Mouse (Mus musculus): Measurements from ENCODE around the gene Dmtf1. TPM values are rescaled to one million over a fixed set of nuclear protein-coding genes. Genes with fewer than 3 reads are reported as not detected.

The Dmtf1 gene
- polyA plus RNA-seq, 1 experiment: 63.4 TPM

DNA sequence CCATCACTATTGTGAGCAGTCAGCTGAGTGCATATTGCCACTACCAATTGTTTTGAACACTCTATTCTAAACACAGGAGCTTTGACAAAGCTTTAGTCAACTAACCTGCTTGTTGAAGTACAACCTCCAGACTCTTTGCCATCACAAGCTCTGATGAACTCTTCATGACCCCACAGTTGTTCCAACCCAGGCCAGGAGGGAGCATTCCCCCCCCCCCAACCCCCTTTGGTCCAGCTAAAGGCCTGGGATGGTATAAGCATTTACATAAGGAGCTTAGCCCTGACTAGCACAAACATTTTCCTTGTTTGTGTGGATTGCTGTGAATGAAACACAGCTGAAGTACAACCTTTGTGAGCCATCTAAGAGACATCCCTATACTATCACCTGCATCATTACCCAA lies 4.8 kb downstream of the Dmtf1 start:
- H3K27ac ChIP-seq (ENCODE audit: insufficient read depth, low read length): no peak overlapping the region
- no peak overlapping the region for H3K4me3 ChIP-seq (ENCODE audit: insufficient read depth, low read length)
- TF ChIP-seq POLR2A (IDR thresholded peaks at IDR 0.05; ENCODE audit: extremely low read depth, insufficient read depth, low read length): no peak
- no peak for TF ChIP-seq CTCF (IDR thresholded peaks at IDR 0.05; ENCODE audit: extremely low read depth, insufficient read depth, low read length)
- peaks cover 2% of the 10 kb centered on the region; the same call in 1 of the 2 replicates for H3K4me1 ChIP-seq (ENCODE audit: control insufficient read depth, insufficient read depth, low read length)

DNA sequence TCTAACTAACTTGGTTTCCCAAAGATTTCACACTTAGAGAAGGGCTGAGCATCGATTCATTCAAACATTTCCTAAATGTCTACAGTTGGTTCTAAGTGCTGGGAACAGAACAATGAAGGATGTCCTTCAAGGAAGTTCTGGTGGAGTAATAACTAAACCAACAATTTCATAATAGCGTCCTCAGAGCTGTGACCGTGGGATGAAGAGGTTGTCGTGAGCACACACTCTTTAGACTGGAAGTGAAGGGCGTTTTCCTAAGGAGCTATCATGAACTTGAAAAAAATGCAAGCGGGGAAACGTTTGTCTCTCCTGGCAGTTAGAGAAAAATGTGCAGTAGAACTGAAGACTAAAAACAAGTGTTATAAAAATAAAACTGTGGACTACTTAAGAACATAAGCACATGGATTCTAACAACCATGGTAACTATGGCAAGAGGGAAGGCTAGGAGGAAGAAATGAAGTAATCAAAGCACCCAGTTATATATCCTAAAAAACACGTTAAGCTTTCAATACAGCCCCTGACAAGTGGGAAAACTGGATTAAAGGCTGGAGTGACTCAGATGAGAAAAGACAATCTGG lies 12.2 kb downstream of the Dmtf1 start:
- no peaks in the 10 kb centered on the region; the same call in 1 of the 2 replicates for H3K4me1 ChIP-seq (ENCODE audit: control insufficient read depth, insufficient read depth, low read length)
- H3K4me3 ChIP-seq (ENCODE audit: insufficient read depth, low read length): no peak overlapping the region
- TF ChIP-seq POLR2A (IDR thresholded peaks at IDR 0.05; ENCODE audit: extremely low read depth, insufficient read depth, low read length): no peak
- no peak overlapping the region for H3K27ac ChIP-seq (ENCODE audit: insufficient read depth, low read length)

DNA sequence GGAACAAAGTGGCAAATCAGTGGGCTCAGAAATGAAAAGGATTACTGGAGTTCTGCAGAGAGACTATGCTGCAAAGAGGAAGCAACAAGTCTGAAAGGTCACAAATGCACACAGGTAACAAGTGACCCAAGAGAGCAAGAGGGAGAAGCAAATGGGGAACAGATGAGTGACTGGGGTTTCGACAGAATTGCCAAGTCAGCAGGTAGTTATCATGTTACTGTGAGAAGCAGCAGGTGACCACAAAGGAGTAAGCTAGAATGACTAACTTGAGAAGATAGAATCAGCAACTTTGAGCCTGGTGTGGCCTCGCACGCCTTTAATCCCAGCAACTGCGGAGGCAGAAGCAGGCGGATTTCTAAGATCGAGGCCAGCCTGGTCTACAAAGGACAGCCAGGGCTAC lies 19.2 kb downstream of the Dmtf1 start:
- Histone ChIP-seq H3K4me3 (ENCODE audit: insufficient read depth, low read length) (no peak overlapping the region), H3K4me1 (ENCODE audit: control insufficient read depth, insufficient read depth, low read length) (no peaks in the 10 kb centered on the region), H3K27ac (ENCODE audit: insufficient read depth, low read length) (no peak overlapping the region)
- TF ChIP-seq CTCF (IDR thresholded peaks at IDR 0.05; ENCODE audit: extremely low read depth, insufficient read depth, low read length): no peak
- no peak for TF ChIP-seq POLR2A (IDR thresholded peaks at IDR 0.05; ENCODE audit: extremely low read depth, insufficient read depth, low read length)

DNA sequence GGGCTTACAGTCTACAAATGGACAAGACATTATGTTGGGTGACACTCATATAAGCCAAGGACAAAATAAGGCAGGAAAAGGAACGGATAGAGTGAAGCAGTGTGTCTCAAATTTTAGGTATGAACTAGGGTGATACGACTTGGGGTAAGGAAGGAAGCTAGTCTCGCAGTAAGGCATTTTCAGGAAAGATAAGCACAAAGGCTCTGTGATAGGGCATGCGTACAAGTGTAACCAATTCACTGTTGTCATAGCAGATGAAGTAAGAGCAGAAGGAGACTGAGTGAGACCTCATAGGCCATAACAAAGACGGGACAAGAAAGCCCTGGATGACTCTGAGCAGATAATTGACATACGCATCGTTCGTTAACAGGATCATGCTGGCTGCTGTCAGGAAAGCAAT lies 20.9 kb downstream of the Dmtf1 start:
- Histone ChIP-seq H3K27ac (ENCODE audit: insufficient read depth, low read length) (no peak overlapping the region), H3K4me1 (ENCODE audit: control insufficient read depth, insufficient read depth, low read length) (no peaks in the 10 kb centered on the region), H3K4me3 (ENCODE audit: insufficient read depth, low read length) (no peak overlapping the region)
- TF ChIP-seq POLR2A (IDR thresholded peaks at IDR 0.05; ENCODE audit: extremely low read depth, insufficient read depth, low read length) (no peak), CTCF (IDR thresholded peaks at IDR 0.05; ENCODE audit: extremely low read depth, insufficient read depth, low read length) (no peak)

DNA sequence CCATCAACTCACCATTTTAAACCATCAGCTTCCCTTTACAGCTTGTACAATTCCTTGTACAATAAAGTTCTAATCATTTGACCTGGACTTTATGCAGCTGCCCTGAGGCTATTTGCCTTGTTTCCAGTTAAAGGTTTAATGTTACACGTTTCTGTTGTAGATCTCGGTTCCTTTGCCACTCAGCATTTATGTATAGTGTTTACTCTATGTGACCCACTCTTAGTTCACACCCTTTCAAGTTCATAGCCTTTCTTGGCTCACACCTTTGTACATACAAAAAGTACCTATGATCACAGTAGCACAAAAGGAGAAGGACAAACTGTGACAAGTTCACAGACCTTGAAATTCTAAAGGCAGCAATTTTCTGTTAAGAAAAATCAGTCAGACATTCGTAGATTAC lies 26.0 kb downstream of the Dmtf1 start:
- no peaks in the 10 kb centered on the region for H3K4me1 ChIP-seq (ENCODE audit: control insufficient read depth, insufficient read depth, low read length)
- no peak overlapping the region for H3K4me3 ChIP-seq (ENCODE audit: insufficient read depth, low read length)
- no peak overlapping the region for H3K27ac ChIP-seq (ENCODE audit: insufficient read depth, low read length)

DNA sequence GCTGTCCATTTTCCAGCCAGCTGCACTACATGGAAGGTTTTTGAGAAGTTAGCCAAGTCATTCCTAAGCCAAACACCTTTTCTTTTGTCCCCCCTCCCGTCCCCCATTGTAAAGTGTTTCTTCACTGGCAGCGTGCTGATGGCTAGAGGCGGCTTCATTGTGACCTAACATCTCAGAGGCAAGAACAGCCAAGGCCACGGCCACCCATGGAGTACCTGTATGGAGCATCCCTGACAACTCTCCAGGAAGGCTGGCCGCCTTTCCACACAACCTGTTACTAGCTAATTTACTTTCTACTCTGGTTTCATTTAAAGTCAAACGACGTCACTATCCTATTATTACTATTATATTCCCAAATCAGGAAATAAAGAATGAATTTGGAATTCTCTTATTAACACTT lies 29.8 kb downstream of the Dmtf1 start:
- no peak for TF ChIP-seq CTCF (IDR thresholded peaks at IDR 0.05; ENCODE audit: extremely low read depth, insufficient read depth, low read length)
- TF ChIP-seq POLR2A (IDR thresholded peaks at IDR 0.05; ENCODE audit: extremely low read depth, insufficient read depth, low read length): no peak
- H3K27ac ChIP-seq (ENCODE audit: insufficient read depth, low read length): no peak overlapping the region
- H3K4me1 ChIP-seq (ENCODE audit: control insufficient read depth, insufficient read depth, low read length): no peaks in the 10 kb centered on the region
- H3K4me3 ChIP-seq (ENCODE audit: insufficient read depth, low read length): no peak overlapping the region

More for the DNA sequence above, 26.0 kb downstream of the Dmtf1 start:
- TF ChIP-seq POLR2A (IDR thresholded peaks at IDR 0.05; ENCODE audit: extremely low read depth, insufficient read depth, low read length): no peak
- no peak for TF ChIP-seq CTCF (IDR thresholded peaks at IDR 0.05; ENCODE audit: extremely low read depth, insufficient read depth, low read length)

DNA sequence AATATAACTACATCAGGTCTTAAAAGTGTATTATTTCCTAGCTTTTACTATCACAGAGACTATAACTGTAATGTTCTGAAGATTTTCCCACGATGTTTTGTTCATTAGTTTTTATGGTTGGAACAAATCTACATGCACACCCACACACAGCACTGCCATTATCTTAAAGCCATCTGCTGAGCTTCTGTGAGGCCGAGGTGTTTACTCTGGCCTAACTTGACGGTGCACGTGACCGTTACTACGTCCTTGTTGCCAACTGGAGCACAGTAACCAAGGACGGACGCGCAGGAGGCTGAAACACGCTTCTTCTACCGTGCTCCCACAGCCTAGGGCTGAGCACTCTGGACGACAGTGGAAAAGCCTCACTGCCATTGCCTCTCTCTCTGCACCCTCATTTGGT lies 33.0 kb downstream of the Dmtf1 start:
- no peak overlapping the region for H3K4me3 ChIP-seq (ENCODE audit: insufficient read depth, low read length)
- H3K27ac ChIP-seq (ENCODE audit: insufficient read depth, low read length): no peak overlapping the region
- H3K4me1 ChIP-seq (ENCODE audit: control insufficient read depth, insufficient read depth, low read length): no peaks in the 10 kb centered on the region
- TF ChIP-seq POLR2A (IDR thresholded peaks at IDR 0.05; ENCODE audit: extremely low read depth, insufficient read depth, low read length) (no peak), CTCF (IDR thresholded peaks at IDR 0.05; ENCODE audit: extremely low read depth, insufficient read depth, low read length) (no peak)

DNA sequence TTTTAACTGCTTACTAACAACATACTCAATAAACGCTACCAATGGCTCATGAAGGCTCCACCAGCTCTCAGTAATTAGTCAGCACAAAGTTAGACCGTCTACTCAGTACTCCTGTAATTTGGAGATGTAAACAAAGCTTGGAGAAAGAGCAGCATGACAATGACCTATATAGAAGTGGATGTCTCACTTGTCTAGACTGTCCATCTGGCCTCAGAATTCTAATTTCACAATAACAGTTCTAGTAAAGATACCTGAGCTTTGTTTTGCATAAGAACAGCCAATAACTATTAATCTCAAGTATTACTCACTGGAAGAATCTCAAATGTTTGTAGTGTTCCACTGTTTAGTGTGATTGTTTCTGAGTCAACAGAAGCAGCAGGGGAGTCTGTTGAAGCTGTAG lies 37.4 kb downstream of the Dmtf1 start:
- TF ChIP-seq POLR2A (IDR thresholded peaks at IDR 0.05; ENCODE audit: extremely low read depth, insufficient read depth, low read length) (no peak), CTCF (IDR thresholded peaks at IDR 0.05; ENCODE audit: extremely low read depth, insufficient read depth, low read length) (no peak)
- H3K4me1 ChIP-seq (ENCODE audit: control insufficient read depth, insufficient read depth, low read length): no peaks in the 10 kb centered on the region
- H3K27ac ChIP-seq (ENCODE audit: insufficient read depth, low read length): no peak overlapping the region
- no peak overlapping the region for H3K4me3 ChIP-seq (ENCODE audit: insufficient read depth, low read length)

DNA sequence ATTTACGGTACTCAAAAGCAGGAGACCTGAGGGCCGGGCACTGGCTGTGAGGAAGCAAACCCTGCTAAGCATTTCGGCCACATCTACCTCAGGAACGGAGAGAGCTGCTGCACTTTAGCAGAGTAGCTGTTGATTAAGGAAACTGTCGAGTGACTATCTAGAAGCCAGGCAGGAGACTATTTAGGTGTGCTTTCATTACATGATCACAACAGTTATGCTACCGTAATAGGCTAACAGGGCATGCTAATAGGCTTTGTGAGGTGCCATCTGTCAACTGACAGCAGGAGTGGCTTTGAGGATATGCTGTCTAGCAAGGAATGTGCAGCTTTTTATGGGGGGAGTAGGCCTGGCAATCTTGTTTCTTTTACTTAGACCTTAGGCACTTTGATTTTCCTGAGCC lies 47.4 kb downstream of the Dmtf1 start:
- TF ChIP-seq CTCF (IDR thresholded peaks at IDR 0.05; ENCODE audit: extremely low read depth, insufficient read depth, low read length): no peak
- no peak for TF ChIP-seq POLR2A (IDR thresholded peaks at IDR 0.05; ENCODE audit: extremely low read depth, insufficient read depth, low read length)
- no peak overlapping the region for H3K27ac ChIP-seq (ENCODE audit: insufficient read depth, low read length)
- H3K4me3 ChIP-seq (ENCODE audit: insufficient read depth, low read length): no peak overlapping the region
- H3K4me1 ChIP-seq (ENCODE audit: control insufficient read depth, insufficient read depth, low read length): peaks cover 5% of the 10 kb centered on the region; the same call in 1 of the 2 replicates

DNA sequence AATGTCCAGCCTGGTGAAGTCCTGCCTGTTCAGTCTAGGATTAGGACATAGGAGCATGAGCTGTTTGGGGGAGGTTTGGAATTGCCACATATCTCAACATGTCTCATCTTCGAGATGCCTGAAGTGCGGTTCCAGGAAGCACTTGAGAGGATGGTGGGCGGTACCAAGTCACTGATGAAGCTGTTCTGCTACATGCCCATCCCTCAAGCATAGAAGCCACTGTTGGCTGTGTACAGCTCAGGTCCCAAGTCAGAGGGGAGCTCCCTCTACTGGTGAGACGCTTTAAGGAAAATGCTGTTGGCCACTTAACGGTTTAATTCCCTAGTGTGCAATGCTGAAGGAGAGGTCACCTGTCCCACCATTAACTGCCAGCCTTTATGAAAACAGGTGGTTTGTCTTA lies 49.8 kb downstream of the Dmtf1 start:
- no peak overlapping the region for H3K4me3 ChIP-seq (ENCODE audit: insufficient read depth, low read length)
- TF ChIP-seq CTCF (IDR thresholded peaks at IDR 0.05; ENCODE audit: extremely low read depth, insufficient read depth, low read length) (peak; percentile 84), POLR2A (IDR thresholded peaks at IDR 0.05; ENCODE audit: extremely low read depth, insufficient read depth, low read length) (no peak)
- H3K4me1 ChIP-seq (ENCODE audit: control insufficient read depth, insufficient read depth, low read length): peaks cover 8% of the 10 kb centered on the region; the same call in 1 of the 2 replicates
- no peak overlapping the region for H3K27ac ChIP-seq (ENCODE audit: insufficient read depth, low read length)

Measured in cortical plate, adult 2 months (tissue).